Mouse (Mus musculus): ENCODE data around the gene Iqsec1. TPM values are rescaled to one million over a fixed set of nuclear protein-coding genes. Genes with fewer than 3 reads are reported as not detected.

The Iqsec1 gene
- total RNA-seq, 2 experiments from 2014 or later, result 135 to 142 TPM

- DNase-seq, result no peak
- intact Hi-C loops (cut with DNase I), result loop anchor here (5.0 kb wide), 1 partner anchor 235 kb away; no protein-coding TSS in a partner anchor
Measured at GRCm38 (mm10) chr6:90821916-90822602, 166.4 kb downstream of the Iqsec1 start.

GRCm38 (mm10) chr6:90819880-90820279, 168.6 kb downstream of the Iqsec1 start:
- DNase-seq, result no peak
- intact Hi-C loops (cut with DNase I), result loop anchor here (2.0 to 10.0 kb wide), 7 partner anchors 61 to 465 kb away; no protein-coding TSS in a partner anchor

GRCm38 (mm10) chr6:90818956-90819355, 169.5 kb downstream of the Iqsec1 start:
- peak; percentile 59 to 62 for DNase-seq
- intact Hi-C loops (cut with DNase I), result loop anchor here (2.0 to 10.0 kb wide), 6 partner anchors 62 to 466 kb away; no protein-coding TSS in a partner anchor

GRCm38 (mm10) chr6:90816551-90816950, 171.9 kb downstream of the Iqsec1 start:
- intact Hi-C loops (cut with DNase I), result loop anchor here (10.0 kb wide), 1 partner anchor 162 kb away; no protein-coding TSS in a partner anchor
- DNase-seq, result no peak

GRCm38 (mm10) chr6:90815341-90815740, 173.1 kb downstream of the Iqsec1 start:
- intact Hi-C loops (cut with DNase I), result loop anchor here (10.0 kb wide), 1 partner anchor 161 kb away; no protein-coding TSS in a partner anchor
- no peak for DNase-seq

GRCm38 (mm10) chr6:90813526-90813925, 175.0 kb downstream of the Iqsec1 start:
- no peak for DNase-seq
- intact Hi-C loops (cut with DNase I), result loop anchor here (10.0 kb wide), 1 partner anchor 159 kb away; no protein-coding TSS in a partner anchor

GRCm38 (mm10) chr6:90812584-90812983, 175.9 kb downstream of the Iqsec1 start:
- no peak for DNase-seq
- intact Hi-C loops (cut with DNase I), result loop anchor here (10.0 kb wide), 1 partner anchor 158 kb away; no protein-coding TSS in a partner anchor

- peak in 1 of 2 experiments; percentile 22 for DNase-seq
- intact Hi-C loops (cut with DNase I), result loop anchor here (10.0 kb wide), 1 partner anchor 157 kb away; no protein-coding TSS in a partner anchor
Measured at GRCm38 (mm10) chr6:90812072-90812471, 176.4 kb downstream of the Iqsec1 start.

- DNase-seq, result no peak
- intact Hi-C loops (cut with DNase I), result loop anchor here (10.0 kb wide), 1 partner anchor 156 kb away; no protein-coding TSS in a partner anchor
Measured at GRCm38 (mm10) chr6:90810576-90810975, 177.9 kb downstream of the Iqsec1 start.

- intact Hi-C loops (cut with DNase I), result loop anchor here (10.0 kb wide), 1 partner anchor 155 kb away; no protein-coding TSS in a partner anchor
- peak; percentile 52 to 57 for DNase-seq
Measured at GRCm38 (mm10) chr6:90809960-90810362, 178.5 kb downstream of the Iqsec1 start.

GRCm38 (mm10) chr6:90809077-90809840, 179.2 kb downstream of the Iqsec1 start:
- intact Hi-C loops (cut with DNase I), result no loop called here
- peak in 1 of 2 experiments; percentile 28 for DNase-seq

GRCm38 (mm10) chr6:90808544-90808943, 179.9 kb downstream of the Iqsec1 start:
- no peak for DNase-seq
- intact Hi-C loops (cut with DNase I), result no loop called here

GRCm38 (mm10) chr6:90808134-90808533, 180.4 kb downstream of the Iqsec1 start:
- DNase-seq, result no peak
- intact Hi-C loops (cut with DNase I), result no loop called here

GRCm38 (mm10) chr6:90807581-90807980, 180.9 kb downstream of the Iqsec1 start:
- DNase-seq, result no peak
- intact Hi-C loops (cut with DNase I), result no loop called here

GRCm38 (mm10) chr6:90806743-90807142, 181.7 kb downstream of the Iqsec1 start:
- no peak for DNase-seq
- intact Hi-C loops (cut with DNase I), result no loop called here

- intact Hi-C loops (cut with DNase I), result no loop called here
- no peak for DNase-seq
Measured at GRCm38 (mm10) chr6:90805101-90805500, 183.4 kb downstream of the Iqsec1 start.

GRCm38 (mm10) chr6:90804646-90805045, 183.8 kb downstream of the Iqsec1 start:
- no peak for DNase-seq
- intact Hi-C loops (cut with DNase I), result no loop called here

GRCm38 (mm10) chr6:90802604-90803003, 185.9 kb downstream of the Iqsec1 start:
- intact Hi-C loops (cut with DNase I), result no loop called here
- DNase-seq, result no peak

- DNase-seq, result no peak
- intact Hi-C loops (cut with DNase I), result no loop called here
Measured at GRCm38 (mm10) chr6:90802058-90802457, 186.4 kb downstream of the Iqsec1 start.

- DNase-seq, result no peak
- intact Hi-C loops (cut with DNase I), result no loop called here
Measured at GRCm38 (mm10) chr6:90800825-90801224, 187.7 kb downstream of the Iqsec1 start.

GRCm38 (mm10) chr6:90799116-90799515, 189.4 kb downstream of the Iqsec1 start:
- intact Hi-C loops (cut with DNase I), result no loop called here
- no peak for DNase-seq

Measured in heart, postnatal 36 days (tissue).